Mouse (Mus musculus) liver, adult 2 months (tissue): ENCODE measurements at regions not wholly inside any gene's neighbourhood (a gene's known extent, or its start where the extent isn't known, plus 50 kb on each side); places are given as distances from the start of the nearest gene placed in this dataset.

ENCODE experiments used
- CTCF ChIP-seq: fragments of 200-500 bp; IDR thresholded peaks from 2 replicates; pipeline ENCODE4 v1.5.1; 2011; ENCODE audit warnings: low read depth, low read length, control low read depth
- POLR2A ChIP-seq: fragments of 200-500 bp; IDR thresholded peaks from 2 replicates; pipeline ENCODE4 v1.6.1; 2011; ENCODE audit warnings: low read length, control low read depth; ENCODE audit not compliant: insufficient read depth; ENCODE audit errors: extremely low read depth

GRCm38 (mm10) chr17:83164728-83165127, 50.4 kb upstream of the Pkdcc start:
- TF ChIP-seq CTCF = no peak
- TF ChIP-seq POLR2A = no peak
